Mouse (Mus musculus) erythroblast, embryonic 14.5 days (primary cell): ENCODE results near the gene Cand2.

Experiments used
- GATA1 ChIP-seq: IDR thresholded peaks from 2 replicates; pipeline ENCODE4 v1.6.1; 2012; ENCODE audit warnings: low read length, inconsistent platforms, mixed read lengths
- TAL1 ChIP-seq: IDR thresholded peaks from 3 replicates; pipeline ENCODE4 v1.6.1; 2012; ENCODE audit warnings: low read length, inconsistent platforms, mixed read lengths

GRCm38 (mm10) chr6:115814104-115814503 is 39.8 kb downstream of the Cand2 start:
- TF ChIP-seq TAL1 (no peak), GATA1 (no peak)
